Comparison of ENCODE assay signal across 7 mouse cellular contexts in genomic region chr6:114873808-114874137, GRCm38 (mm10).
DNase-seq lines count a peak whose midpoint lies in the region; ATAC-seq lines count a peak whose summit lies in the region.

No protein-coding gene starts in this region.

- no peak for DNase-seq in lung, adult 18-20 months
- no peak for DNase-seq in limb, embryonic 11.5 days (ENCODE audit: low spot score)
- DNase-seq in skeletal muscle tissue, adult 2 months (ENCODE audit: low read depth, low spot score), result peak; percentile 56
- no peak for DNase-seq in cerebellum, adult 11 months
- DNase-seq in layer of hippocampus, adult 9-11 months, result no peak

- peak overlapping the region; percentile 57 for H3K4me3 ChIP-seq in lung, embryonic 16.5 days (ENCODE audit: low read length)
- peak overlapping the region; percentile 44 for H3K4me3 ChIP-seq in forebrain, embryonic 12.5 days (replicated peaks)
- H3K4me3 ChIP-seq in limb, embryonic 11.5 days (ENCODE audit: low read depth, low read length), result peak overlapping the region; percentile 41

- peaks cover 71% of the 10 kb centered on the region for H3K4me1 ChIP-seq in lung, embryonic 16.5 days (replicated peaks; ENCODE audit: control insufficient read depth, insufficient read depth, low read length)
- peaks cover 92% of the 10 kb centered on the region for H3K4me1 ChIP-seq in forebrain, embryonic 12.5 days
- H3K4me1 ChIP-seq in limb, embryonic 11.5 days (ENCODE audit: control insufficient read depth, insufficient read depth, low read length), result peaks cover 80% of the 10 kb centered on the region

- no peaks in the 10 kb centered on the region for H3K9me3 ChIP-seq in lung, embryonic 16.5 days (ENCODE audit: control insufficient read depth, low read length)
- no peaks in the 10 kb centered on the region for H3K9me3 ChIP-seq in forebrain, embryonic 12.5 days
- H3K9me3 ChIP-seq in limb, embryonic 11.5 days (ENCODE audit: control insufficient read depth, low read length), result no peaks in the 10 kb centered on the region

- peak overlapping the region; percentile 100 for H3K27ac ChIP-seq in lung, embryonic 16.5 days (ENCODE audit: low read length)
- H3K27ac ChIP-seq in forebrain, embryonic 12.5 days, result peak overlapping the region; percentile 98
- H3K27ac ChIP-seq in limb, embryonic 11.5 days (replicated peaks; ENCODE audit: low read depth, low read length), result peak overlapping the region; percentile 98

- H3K27me3 ChIP-seq in lung, embryonic 16.5 days (ENCODE audit: control insufficient read depth, insufficient read depth, low read depth, low read length), result no peaks in the 10 kb centered on the region
- no peaks in the 10 kb centered on the region for H3K27me3 ChIP-seq in forebrain, embryonic 12.5 days
- no peaks in the 10 kb centered on the region for H3K27me3 ChIP-seq in limb, embryonic 11.5 days (ENCODE audit: control insufficient read depth, insufficient read depth, low read length)

- no peaks in the 10 kb centered on the region for H3K36me3 ChIP-seq in lung, embryonic 16.5 days (ENCODE audit: control insufficient read depth, insufficient read depth, low read length)
- peaks cover 7% of the 10 kb centered on the region; the same call in 1 of the 2 replicates for H3K36me3 ChIP-seq in forebrain, embryonic 12.5 days (replicated peaks)
- peaks cover 7% of the 10 kb centered on the region; the same call in 1 of the 2 replicates for H3K36me3 ChIP-seq in limb, embryonic 11.5 days (ENCODE audit: control insufficient read depth, insufficient read depth, low read length)

- no peak for ATAC-seq in lung, embryonic 16.5 days (ENCODE audit: low read depth)
- ATAC-seq in forebrain, embryonic 12.5 days (ENCODE audit: low FRiP score), result no peak
- ATAC-seq in limb, embryonic 11.5 days (ENCODE audit: insufficient number of reproducible peaks, low FRiP score, low TSS enrichment, low read depth), result no peak

- peak overlapping the region; percentile 89 for H3K4me2 ChIP-seq in lung, embryonic 16.5 days (ENCODE audit: low read depth, low read length)
- H3K4me2 ChIP-seq in forebrain, embryonic 12.5 days, result peak overlapping the region; percentile 84
- peak overlapping the region; percentile 86 for H3K4me2 ChIP-seq in limb, embryonic 11.5 days (ENCODE audit: low read depth, severe bottlenecking)

- 56% methylated on average over 3 of the region's 3 CpGs for WGBS in lung, embryonic 16.5 days
- WGBS in forebrain, embryonic 12.5 days, result 47% methylated on average over 3 of the region's 3 CpGs
- 84% methylated on average over 3 of the region's 3 CpGs for WGBS in limb, embryonic 11.5 days

- H3K9ac ChIP-seq in lung, embryonic 16.5 days (ENCODE audit: low read length), result peak overlapping the region; percentile 77
- peak overlapping the region; percentile 67 for H3K9ac ChIP-seq in forebrain, embryonic 12.5 days
- H3K9ac ChIP-seq in limb, embryonic 11.5 days (ENCODE audit: low read length), result peak overlapping the region; percentile 73; the same call in 1 of the 2 replicates
